Mouse (Mus musculus): ENCODE data around the gene Lamb2.
A peak's percentile ranks its signal among the peaks of the same experiment; 100 is the strongest.

Lamb2 gene

DNA sequence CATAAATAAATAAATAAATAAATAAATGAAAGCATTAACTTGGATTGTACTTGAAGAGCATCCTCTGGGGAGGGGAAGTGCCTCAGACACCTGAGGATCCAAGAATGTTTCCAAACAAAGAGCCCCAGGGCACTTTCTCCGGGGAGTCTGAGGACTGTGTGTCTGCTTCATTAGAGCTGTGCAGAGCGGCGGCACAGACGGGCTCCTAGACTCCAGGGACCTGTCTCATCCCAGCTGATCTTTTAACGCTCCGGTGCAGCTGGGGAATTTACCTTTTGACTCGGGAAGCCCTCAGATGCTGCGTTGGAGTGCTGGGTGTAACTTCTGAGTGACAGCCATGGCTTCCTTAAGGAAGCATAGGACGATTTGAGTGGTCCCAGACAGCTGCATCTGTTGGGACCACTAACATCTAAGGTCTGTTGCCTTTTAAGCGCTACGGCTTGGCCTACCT, 18.3 kb upstream of the Lamb2 start, which contains the start of gene Klhdc8b:
Gene Klhdc8b (minus strand): TSS at position 401 of the 451 bp plus-strand sequence.
- no peak for DNase-seq (ENCODE audit: low read depth, low spot score)

GRCm38 (mm10) chr9:108461675-108462074, 17.9 kb upstream of the Lamb2 start:
- no peak for DNase-seq (ENCODE audit: low read depth, low spot score)

- no peak for DNase-seq (ENCODE audit: low read depth, low spot score)
Observed at GRCm38 (mm10) chr9:108462192-108462591, 17.3 kb upstream of the Lamb2 start.

GRCm38 (mm10) chr9:108463713-108464112, 15.8 kb upstream of the Lamb2 start:
- no peak for DNase-seq (ENCODE audit: low read depth, low spot score)

DNA sequence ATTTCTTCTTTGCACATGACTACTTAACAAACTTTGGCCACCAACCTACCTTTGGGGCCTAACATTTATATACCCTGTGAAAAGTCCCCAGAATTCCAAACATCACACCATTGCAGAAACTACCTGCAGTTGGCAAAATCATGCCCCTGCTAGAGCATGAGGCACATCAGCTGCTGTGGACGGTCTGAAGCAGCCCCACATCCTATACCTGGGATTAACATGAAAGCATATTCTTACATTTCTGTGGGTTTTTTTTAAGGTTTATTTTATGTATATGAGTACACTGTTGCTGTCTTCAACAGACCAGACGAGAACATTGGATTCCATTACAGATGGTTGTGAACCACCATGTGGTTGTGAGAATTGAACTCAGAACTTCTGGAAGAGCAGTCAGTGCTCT, 13.3 kb upstream of the Lamb2 start:
- no peak for DNase-seq (ENCODE audit: low read depth, low spot score)

- no peak for DNase-seq (ENCODE audit: low read depth, low spot score)
Observed at GRCm38 (mm10) chr9:108469430-108469829, 10.1 kb upstream of the Lamb2 start.

GRCm38 (mm10) chr9:108469845-108470244, 9.7 kb upstream of the Lamb2 start:
- no peak for DNase-seq (ENCODE audit: low read depth, low spot score)

- no peak for DNase-seq (ENCODE audit: low read depth, low spot score)
Observed at GRCm38 (mm10) chr9:108474528-108474927, 5.0 kb upstream of the Lamb2 start.

GRCm38 (mm10) chr9:108478638-108479156, 839 bp upstream of the Lamb2 start:
- DNase-seq (ENCODE audit: low read depth, low spot score): no peak

DNA sequence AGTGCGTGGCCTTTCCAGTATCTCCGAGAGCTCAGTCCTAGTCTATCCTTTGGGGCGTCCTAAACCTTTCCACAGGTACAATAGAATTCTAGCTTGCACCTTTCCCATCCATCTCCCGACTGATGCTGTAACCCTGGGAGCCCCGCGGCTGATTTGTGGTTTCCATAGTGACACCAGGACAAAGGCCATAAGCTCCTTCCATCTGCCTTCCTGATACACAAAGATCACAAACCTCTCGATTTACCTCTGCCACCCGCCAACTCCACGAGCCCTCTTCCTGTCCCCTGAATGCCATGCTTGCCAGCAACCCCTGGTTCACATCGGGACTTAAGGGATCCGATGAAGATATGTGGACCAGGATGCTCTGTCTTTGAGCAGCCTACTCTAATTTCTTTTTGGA, 295 bp upstream of the Lamb2 start:
- no peak for DNase-seq (ENCODE audit: low read depth, low spot score)

DNA sequence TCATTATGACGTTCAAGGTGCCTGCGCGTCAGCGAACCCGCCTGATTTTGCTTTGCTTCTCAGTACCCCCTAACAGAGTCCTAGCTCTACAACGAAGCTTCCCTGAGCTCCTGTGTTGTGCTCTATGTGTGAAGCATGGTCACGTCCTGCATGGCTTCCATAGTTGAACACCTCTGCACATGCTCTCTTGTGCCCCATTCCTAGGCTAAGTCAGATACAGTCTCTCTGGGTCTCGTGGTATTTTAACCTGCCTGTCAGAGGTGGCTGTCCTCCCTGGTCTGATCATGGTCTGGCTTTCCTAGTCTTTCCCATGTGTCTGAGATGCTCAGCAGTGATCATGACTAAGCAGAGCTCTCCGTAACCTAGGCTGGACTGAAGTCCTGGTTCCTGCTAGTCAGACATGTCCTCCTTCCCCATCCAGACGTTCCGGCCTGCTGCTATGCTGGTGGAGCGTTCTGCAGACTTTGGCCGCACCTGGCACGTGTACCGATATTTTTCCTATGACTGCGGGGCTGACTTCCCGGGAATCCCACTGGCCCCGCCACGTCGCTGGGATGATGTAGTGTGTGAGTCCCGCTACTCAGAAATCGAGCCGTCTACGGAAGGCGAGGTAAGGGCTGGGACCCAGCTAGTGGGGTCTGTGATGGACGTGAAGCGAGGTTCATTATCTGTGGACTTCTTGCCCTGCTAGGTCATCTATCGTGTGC, 1.4 kb downstream of the Lamb2 start:
- no peak for DNase-seq (ENCODE audit: low read depth, low spot score)

GRCm38 (mm10) chr9:108481520-108482210, 2.1 kb downstream of the Lamb2 start:
- DNase-seq (ENCODE audit: low read depth, low spot score): no peak

DNA sequence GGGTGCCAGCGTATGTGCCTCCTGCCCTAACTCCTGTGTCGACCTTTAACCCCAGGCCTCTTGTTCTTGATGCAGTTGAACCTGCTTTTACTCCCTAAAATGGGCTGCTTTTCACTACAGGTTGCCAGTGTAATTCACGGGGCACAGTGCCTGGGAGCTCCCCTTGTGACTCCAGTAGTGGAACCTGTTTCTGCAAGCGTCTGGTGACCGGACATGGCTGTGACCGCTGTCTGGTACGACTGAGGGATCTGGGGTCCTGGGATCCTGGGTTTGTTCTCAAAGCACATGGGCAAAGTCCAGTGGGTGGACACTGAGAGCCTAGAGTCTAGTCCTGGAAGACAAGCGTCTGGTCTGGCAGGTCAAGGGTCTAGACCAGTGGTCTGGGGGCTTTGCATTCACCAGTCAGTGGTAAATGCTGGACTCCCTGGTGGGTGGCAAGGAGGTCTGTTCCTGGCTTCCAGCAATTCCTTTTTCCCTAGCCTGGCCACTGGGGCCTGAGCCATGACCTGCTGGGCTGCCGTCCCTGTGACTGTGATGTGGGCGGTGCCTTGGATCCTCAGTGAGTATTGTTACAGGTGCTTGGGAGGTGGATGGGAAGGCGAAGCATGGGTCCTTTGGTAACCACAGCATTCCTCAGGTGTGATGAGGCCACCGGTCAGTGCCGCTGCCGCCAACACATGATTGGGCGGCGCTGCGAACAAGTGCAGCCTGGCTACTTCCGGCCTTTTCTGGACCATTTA, 3.7 kb downstream of the Lamb2 start:
- no peak for DNase-seq (ENCODE audit: low read depth, low spot score)

GRCm38 (mm10) chr9:108484021-108484420, 4.5 kb downstream of the Lamb2 start:
- DNase-seq (ENCODE audit: low read depth, low spot score): no peak

DNA sequence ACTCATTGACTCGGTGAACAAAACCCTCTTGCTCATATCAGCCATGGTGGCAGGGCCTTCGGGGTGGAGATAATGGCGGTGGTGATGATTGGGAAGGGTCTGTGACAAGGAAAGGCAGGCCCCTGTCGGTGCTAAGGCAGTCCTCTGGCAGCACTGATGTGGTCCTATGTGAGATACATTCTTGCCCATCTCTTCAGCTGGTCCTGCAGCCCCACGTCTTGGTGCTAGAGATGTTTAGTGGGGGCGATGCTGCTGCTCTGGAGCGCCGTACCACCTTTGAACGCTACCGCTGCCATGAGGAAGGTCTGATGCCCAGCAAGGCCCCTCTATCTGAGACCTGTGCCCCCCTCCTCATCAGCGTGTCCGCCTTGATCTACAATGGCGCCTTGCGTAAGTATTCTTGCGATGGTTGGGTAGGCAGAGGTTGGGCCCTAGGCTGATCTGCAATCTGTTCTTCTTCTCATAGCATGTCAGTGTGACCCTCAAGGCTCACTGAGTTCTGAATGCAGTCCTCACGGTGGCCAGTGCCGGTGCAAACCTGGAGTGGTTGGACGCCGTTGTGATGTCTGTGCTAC, 5.9 kb downstream of the Lamb2 start:
- no peak for DNase-seq (ENCODE audit: low read depth, low spot score)

DNA sequence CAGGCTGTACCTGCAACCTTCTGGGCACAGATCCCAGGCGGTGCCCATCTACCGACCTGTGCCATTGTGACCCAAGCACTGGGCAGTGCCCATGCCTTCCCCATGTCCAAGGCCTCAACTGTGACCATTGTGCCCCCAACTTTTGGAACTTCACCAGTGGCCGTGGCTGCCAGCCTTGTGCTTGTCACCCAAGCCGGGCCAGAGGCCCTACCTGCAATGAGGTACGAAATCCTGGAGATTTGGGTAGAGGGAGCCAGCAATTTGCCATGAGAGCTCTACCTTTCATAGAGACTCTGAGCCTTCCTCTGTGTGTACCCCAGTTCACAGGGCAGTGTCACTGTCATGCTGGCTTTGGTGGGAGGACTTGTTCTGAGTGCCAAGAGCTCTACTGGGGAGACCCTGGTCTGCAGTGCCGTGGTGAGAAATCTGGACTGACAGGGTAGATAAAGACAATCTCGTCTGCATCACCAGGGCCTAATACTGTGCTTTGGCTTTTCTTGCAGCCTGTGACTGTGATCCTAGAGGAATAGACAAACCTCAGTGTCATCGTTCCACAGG, 7.5 kb downstream of the Lamb2 start:
- DNase-seq (ENCODE audit: low read depth, low spot score): no peak

DNA sequence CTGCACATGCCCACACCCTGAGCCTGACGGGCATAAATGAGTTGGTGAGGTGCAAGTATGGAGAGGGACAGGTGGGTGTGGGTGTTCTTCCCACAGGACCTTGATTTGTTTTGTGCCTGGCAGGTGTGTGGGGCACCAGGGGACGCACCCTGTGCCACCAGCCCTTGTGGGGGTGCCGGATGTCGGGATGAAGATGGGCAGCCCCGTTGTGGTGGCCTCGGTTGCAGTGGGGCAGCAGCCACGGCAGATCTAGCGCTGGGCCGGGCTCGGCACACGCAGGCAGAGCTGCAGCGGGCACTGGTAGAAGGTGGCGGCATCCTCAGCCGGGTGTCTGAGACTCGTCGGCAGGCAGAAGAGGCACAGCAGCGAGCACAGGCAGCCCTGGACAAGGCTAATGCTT, 8.9 kb downstream of the Lamb2 start:
- DNase-seq (ENCODE audit: low read depth, low spot score): no peak

DNA sequence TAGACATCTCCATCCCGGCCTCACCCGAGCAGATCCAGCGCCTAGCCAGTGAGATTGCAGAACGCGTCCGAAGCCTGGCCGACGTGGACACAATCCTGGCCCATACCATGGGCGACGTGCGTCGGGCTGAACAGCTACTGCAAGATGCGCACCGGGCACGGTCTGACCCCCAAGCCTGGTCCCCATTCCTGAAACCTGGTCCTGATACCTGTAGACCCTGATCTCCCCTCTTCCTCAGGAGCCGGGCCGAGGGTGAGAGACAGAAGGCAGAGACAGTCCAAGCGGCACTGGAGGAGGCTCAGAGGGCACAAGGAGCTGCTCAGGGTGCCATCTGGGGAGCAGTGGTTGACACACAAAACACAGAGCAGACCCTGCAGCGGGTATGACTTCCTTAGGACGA, 9.7 kb downstream of the Lamb2 start:
- DNase-seq (ENCODE audit: low read depth, low spot score): no peak

- DNase-seq (ENCODE audit: low read depth, low spot score): no peak
Observed at GRCm38 (mm10) chr9:108489702-108490558, 10.4 kb downstream of the Lamb2 start.

DNA sequence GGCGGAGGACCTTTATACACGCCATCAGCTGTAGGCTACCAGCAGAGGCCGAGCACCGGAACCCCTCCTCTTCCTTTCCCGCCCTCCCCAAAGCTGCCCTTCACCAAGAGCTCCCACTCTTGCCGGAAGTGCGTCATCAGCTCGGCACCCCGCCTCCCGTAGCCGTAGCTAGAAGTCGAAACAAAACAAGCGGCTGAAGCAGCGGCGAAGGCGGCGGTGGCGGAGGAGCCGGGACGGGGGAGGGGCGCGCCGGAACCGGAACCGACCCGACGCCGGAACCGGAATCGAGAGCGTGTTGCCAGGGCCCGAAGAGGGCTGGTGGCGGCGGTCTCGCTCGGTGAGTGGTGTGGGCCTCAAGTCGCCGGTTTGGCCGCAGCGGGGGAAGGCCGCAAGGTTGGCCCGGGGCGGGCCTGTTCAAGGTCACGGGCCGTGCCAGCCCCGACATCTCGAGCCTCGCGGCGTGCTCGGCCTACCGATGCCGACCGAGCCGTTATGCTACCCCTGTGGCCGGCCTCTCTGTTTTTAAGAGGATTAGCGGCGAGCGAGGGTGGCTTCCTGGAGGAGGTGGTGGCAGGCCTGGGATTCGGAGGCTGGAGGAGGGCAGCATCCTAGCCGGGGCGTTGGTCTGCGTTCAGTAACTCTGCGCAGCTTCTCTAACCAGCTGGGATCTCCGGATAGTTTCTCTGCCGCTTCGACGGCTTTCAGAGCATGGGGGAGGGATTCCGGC, 11.2 kb downstream of the Lamb2 start, which contains the start of gene Usp19:
Gene Usp19 (plus strand): TSS at position 44 of the 727 bp plus-strand sequence.
- DNase-seq (ENCODE audit: low read depth, low spot score): peak; percentile 94
